Mouse (Mus musculus) frontal cortex, postnatal 25 days (tissue): Measurements from ENCODE around the gene Klk8.

Source experiments
- DNase-seq, 2 experiments: peaks; one replicate each; pipeline ENCODE4 v3.0.0; 2022; ENCODE audit warnings: low spot score in 2 of 2

Gene Klk8

DNA sequence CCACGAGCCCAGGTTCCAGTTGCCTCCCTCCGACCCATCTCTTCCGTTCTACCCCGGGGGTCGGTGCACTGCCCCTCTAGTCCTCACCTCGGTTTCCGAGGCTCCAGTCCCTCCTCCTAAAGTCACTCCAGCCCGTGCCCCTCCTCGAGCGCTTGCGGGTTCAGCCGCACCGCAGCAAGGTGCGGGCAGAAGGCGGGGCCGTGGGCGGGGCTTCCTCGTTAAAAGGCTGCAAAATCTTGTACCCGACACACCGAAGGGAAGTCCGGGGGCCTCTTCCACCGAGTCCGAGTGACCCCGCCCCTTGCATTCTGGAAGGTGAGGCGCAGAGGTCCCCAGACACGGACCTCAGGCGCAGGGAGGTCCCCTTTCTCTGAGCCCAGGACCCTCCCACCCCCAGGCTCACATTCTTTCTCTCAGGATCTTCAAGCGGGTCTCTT, at the start of gene Klk8:
Klk8 (plus strand) TSS at position 245 of the 437 bp plus-strand sequence.
- DNase-seq, result no peak

GRCm38 (mm10) chr7:43747788-43748187, 49.6 kb upstream of the Klk8 start:
- no peak for DNase-seq

DNA sequence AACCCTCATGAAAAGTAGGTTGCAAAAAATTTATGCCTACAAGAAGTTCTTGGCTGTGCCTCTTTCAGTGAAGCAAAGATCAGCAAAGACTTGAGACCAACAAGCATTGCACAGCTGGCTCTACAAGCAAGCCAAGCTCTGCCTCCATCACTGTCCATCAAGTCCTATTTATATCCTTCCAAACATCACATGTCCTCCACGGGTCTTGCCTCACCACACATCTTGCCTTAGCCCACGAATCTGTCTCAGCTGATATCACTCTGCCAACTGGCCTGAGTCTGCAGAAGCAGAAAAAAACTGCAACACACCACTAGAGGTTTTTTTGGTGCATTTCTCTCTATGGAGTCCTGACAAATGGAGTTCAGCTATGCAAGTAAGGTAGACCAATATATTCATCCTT, 44.6 kb upstream of the Klk8 start:
- no peak for DNase-seq

- DNase-seq, result no peak
Measured at GRCm38 (mm10) chr7:43766484-43766883, 30.9 kb upstream of the Klk8 start.

- no peak for DNase-seq
Measured at GRCm38 (mm10) chr7:43768597-43768996, 28.8 kb upstream of the Klk8 start, which contains the start of gene Klk12. Klk12 (plus strand) TSS chr7:43768897.

DNA sequence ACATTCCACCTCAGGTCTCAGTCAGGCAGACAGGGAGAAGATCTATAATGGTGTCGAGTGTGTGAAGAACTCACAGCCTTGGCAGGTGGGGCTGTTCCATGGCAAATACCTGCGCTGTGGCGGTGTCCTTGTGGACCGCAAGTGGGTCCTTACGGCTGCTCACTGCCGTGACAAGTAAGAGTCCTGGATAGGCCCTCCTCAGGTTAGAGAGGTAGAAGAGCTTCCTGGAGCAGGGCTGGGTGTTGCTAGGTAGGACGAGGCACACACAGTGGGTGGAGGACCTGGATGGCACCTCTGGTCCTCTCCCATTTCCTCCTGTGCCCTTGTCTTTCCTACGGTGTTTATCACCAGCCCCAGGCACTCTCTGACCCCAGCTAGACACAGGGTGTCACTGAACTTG, 27.7 kb upstream of the Klk8 start:
- no peak for DNase-seq

GRCm38 (mm10) chr7:43770701-43771100, 26.7 kb upstream of the Klk8 start:
- no peak for DNase-seq

- no peak for DNase-seq
Measured at GRCm38 (mm10) chr7:43771916-43772315, 25.5 kb upstream of the Klk8 start.

DNA sequence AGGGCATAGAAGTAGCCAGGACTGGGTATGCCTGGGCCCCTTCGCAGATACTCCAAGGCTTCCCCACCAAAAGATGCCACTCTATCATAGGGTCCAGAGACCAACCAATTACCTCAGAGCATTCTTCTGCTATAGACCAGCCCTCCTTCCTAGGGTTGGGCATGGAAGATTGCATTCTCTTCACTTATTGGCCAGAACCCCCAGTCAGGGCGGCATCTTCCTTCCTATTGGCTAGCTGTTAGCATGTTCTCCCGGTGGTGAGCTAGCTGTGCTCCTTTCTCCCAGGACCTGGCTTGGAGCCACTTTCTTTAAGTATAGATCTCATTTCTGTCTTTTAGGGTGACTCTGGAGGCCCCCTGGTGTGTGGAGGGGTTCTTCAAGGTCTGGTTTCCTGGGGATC, 24.5 kb upstream of the Klk8 start:
- DNase-seq, result no peak

GRCm38 (mm10) chr7:43774364-43774763, 23.0 kb upstream of the Klk8 start, which contains the start of gene Klk11:
Klk11 (plus strand) TSS chr7:43774604.
- DNase-seq, result no peak

DNA sequence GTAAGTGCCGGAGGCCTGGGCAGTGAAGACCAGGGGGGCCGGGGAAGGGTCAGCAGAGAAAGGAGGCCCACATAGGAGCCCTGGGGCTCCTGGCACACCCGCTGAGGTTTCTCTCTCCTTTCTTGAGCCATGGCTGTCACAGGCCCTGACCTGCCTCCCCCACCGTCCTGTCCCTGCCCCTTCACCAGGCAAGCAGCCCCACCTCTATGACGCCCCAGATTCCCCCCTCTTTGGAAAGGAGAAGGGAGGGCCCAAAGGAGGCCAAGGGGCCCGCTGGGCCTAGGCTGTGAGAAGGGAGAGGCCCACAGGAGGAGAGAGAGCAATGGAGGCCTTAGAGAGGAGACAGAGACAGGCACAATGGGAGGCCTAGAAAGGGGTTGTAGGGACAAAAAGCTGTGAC, 22.6 kb upstream of the Klk8 start:
- DNase-seq, result no peak

DNA sequence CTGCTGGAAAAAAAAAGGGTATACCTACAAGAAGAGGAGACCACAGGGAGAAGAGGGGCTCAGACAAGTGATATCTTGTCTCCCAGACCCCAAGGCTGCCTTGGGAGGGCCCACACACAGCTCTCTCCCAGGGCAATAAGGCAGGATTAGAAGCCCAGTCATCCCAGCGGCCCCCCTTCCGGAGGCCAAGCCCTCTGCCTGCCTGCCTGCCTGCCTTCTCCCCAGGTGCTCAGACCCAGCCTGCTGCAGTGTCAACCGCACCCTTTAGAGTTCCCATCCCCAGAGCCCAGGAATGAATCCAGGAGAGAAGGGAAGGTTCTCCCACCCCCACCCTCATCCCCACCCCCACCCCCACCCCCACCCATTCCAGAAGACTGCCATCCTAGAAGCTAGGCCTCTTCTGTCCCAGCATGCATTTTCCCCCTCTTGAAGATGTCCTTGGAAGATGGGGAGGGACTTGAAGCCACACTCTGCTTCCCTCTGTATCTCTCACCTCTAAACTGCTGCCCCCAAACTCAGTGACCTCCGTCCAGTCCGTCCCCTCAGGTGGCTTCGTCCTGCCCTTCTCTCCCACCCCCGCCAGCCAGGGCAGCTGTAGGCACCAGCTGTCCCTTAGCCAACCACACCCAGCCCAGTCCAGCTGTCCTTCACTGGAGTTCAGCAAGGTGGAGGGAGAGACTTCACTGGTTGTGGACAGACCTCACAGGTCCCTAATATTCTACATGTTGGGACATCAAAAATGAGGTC, 21.9 kb upstream of the Klk8 start:
- DNase-seq, result no peak

GRCm38 (mm10) chr7:43776506-43776905, 20.9 kb upstream of the Klk8 start:
- DNase-seq, result no peak

GRCm38 (mm10) chr7:43777423-43777822, 20.0 kb upstream of the Klk8 start:
- DNase-seq, result no peak

- DNase-seq, result no peak
Measured at GRCm38 (mm10) chr7:43778176-43778970, 19.0 kb upstream of the Klk8 start.

DNA sequence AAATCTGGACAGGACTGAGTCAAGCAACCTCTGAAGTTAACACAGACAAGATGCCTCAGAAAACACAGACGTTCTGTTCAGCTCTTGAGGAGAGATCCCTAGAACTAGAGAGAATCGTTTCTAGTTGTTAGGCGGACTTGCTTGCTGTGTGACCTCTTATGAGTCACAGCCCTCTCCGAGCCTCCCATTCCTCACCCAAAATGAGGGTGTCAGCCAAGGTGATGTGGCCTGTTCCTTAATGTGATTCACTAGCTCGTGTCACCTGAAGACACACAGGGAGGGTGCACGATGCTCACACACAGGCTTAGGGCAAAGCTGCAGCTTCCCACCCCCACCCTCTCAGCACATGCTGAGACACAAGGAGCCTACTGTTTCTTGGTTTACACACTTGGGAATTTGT, 17.1 kb upstream of the Klk8 start:
- DNase-seq, result no peak

DNA sequence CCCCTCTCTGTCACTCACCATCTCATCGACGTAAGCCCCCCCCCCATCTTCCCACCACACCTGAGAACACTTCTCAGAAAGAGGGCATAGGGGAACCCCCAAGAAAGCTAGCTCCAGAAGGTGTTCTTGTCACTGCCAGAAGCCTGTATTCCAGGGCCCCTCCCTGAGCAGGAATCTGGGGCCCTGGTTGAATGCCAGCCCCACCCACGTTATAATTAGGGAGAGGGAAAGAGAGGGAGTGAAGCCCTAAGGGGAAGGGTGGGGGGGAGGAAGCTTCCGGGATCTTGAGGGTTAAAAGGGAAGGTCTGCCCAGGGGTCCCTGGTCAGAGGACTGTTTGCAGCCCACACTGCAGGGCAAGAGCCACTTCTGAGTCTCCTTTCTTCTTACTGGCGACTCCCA, 16.6 kb upstream of the Klk8 start, which contains the start of gene Klk10:
Klk10 (plus strand) TSS at position 290 of the 400 bp plus-strand sequence.
- no peak for DNase-seq

DNA sequence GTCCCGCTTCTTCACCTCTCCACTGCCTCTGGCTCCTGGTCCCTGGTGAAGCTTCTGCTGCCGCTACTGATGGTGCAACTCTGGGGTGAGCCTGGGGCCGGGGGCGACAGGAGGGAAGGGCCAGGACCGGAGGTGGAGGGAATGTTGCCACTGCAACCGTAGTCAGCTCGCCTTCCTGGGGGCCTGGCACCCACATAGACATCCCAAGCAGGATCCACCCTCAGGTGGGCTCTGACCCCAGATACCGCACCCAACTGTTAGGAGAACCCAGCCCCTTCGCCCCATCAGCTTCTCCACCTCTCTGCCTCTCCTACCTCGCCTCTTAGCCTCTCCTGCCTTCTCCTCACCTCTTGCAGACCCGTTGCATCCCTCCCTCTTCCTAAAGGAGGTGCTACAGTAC, 15.8 kb upstream of the Klk8 start:
- DNase-seq, result no peak

DNA sequence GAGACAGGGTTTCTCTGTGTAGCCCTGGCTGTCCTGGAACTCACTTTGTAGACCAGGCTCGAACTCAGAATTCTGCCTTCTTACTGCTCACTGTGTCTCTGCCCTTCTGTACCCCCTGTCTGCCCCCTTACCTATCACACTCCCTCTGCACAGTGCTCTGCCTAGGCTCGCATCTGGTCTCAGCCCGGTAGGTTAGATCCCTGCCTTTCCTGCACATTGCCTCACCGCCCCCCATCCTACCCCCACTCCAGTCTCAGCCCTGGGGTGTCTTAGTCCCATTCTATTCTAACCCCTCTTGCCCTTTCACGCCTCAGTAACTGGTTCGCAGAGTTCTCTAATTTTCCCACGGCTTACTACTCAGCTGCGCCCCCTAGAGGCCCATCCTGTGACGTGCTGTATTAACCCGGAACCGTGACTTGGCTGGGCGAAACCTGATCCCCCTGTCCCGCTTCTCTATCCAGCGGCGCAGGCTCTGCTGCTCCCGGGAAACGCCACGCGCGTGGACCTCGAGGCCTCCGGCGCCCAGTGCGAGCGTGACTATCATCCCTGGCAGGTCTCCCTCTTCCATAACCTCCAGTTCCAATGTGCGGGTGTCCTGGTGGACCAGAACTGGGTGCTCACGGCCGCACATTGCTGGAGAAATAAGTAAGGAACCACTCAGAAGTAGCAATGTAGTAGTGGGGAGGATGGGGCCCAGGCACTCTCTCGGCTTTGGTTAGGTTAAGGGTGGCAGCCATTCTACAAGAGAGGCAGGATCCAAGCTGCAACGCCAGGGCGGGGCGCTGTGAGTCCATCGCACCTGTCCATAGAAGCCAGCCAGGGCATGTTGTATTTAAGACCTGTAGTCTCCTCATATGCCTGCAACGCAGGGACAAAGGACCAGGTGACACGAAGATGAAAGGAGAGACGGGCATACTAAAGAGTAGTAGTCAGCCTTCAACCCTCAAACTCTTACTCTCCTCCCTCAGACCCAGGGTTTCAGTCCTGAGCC, 14.8 kb upstream of the Klk8 start:
- DNase-seq, result peak; percentile 66 to 69

GRCm38 (mm10) chr7:43785286-43785685, 12.1 kb upstream of the Klk8 start:
- no peak for DNase-seq

GRCm38 (mm10) chr7:43788096-43788495, 9.3 kb upstream of the Klk8 start:
- no peak for DNase-seq

GRCm38 (mm10) chr7:43789295-43789694, 8.1 kb upstream of the Klk8 start:
- DNase-seq, result no peak
